Mouse (Mus musculus) stomach, embryonic 14.5 days (tissue): ENCODE measurements around the gene Polr2g. TPM values are rescaled to one million over a fixed set of nuclear protein-coding genes. Genes with fewer than 3 reads are reported as not detected.

Experiments used
- ATAC-seq: fragments of 200-750 bp; cut with Nextera tagmentation; 2 replicates; pipeline ENCODE4 v1.8.0; 2017; ENCODE audit warnings: low read depth, moderate TSS enrichment; ENCODE audit not compliant: insufficient number of reproducible peaks, insufficient read depth, low FRiP score
- H3K27ac ChIP-seq: fragments of 300-500 bp; sonication (generic); 2 replicates; pipeline ENCODE4 v1.5.1; 2014; ENCODE audit warnings: mild to moderate bottlenecking, low read length, moderate library complexity, mixed read lengths
- H3K27me3 ChIP-seq: fragments of 300-500 bp; sonication (generic); 2 replicates; pipeline ENCODE4 v1.6.1; 2014; ENCODE audit warnings: low read length, control low read depth, mixed read lengths; ENCODE audit not compliant: control insufficient read depth, insufficient read depth
- H3K36me3 ChIP-seq: fragments of 300-500 bp; sonication (generic); 2 replicates; pipeline ENCODE4 v1.6.1; 2014; ENCODE audit warnings: mild to moderate bottlenecking, control low read depth, low read length, moderate library complexity, mixed read lengths; ENCODE audit not compliant: control insufficient read depth, insufficient read depth
- H3K4me1 ChIP-seq: fragments of 300-500 bp; sonication (generic); 2 replicates; pipeline ENCODE4 v1.6.1; 2014; ENCODE audit warnings: low read length, control low read depth, mixed read lengths; ENCODE audit not compliant: control insufficient read depth, insufficient read depth
- H3K4me2 ChIP-seq: fragments of 300-500 bp; sonication (generic); replicated peaks from 2 replicates; pipeline ENCODE4 v1.6.1; 2014; ENCODE audit warnings: low read depth, low read length, control low read depth
- H3K4me3 ChIP-seq: fragments of 300-500 bp; sonication (generic); 2 replicates; pipeline ENCODE4 v1.5.1; 2014; ENCODE audit warnings: low read depth, low read length, control low read depth
- H3K9ac ChIP-seq: fragments of 300-500 bp; sonication (generic); replicated peaks from 2 replicates; pipeline ENCODE4 v1.6.1; 2014; ENCODE audit warnings: low read depth, mild to moderate bottlenecking, control low read depth, low read length, moderate library complexity, mixed read lengths
- H3K9me3 ChIP-seq: fragments of 300-500 bp; sonication (generic); 2 replicates; pipeline ENCODE4 v1.6.1; 2016; ENCODE audit warnings: low read depth, low read length, control low read depth; ENCODE audit not compliant: control insufficient read depth
- WGBS: fragments of 180-500 bp; shearing (Covaris S2); extraction: QIAGEN DNeasy Blood & Tissue Kit; methylation state at CpG from one replicate; pipeline ENCODE4 v1.1.7; 2014; 5-methylcytosine and 5-hydroxymethylcytosine counted together
- polyA plus RNA-seq: library from polyadenylated mRNA; unstranded; fragments of >200 nt; fragmentation: Nextera tagmentation; extraction: Ambion mirVana; gene quantifications from 2 replicates; pipeline ENCODE4 v1.2.1, GENCODE M21; 2014

The Polr2g gene
- polyA plus RNA-seq, 1 experiment from 2014 or later = 151 TPM

- H3K9me3 ChIP-seq = peaks cover 10% of the 10 kb centered on the region; the same call in 1 of the 2 replicates
- no peak overlapping the region for H3K9ac ChIP-seq
- H3K4me3 ChIP-seq = no peak overlapping the region
- H3K27me3 ChIP-seq = no peaks in the 10 kb centered on the region
- peaks cover 1% of the 10 kb centered on the region for H3K4me1 ChIP-seq
- 93% methylated on average over 4 of the region's 4 CpGs for WGBS
- peaks cover 63% of the 10 kb centered on the region for H3K36me3 ChIP-seq
- H3K27ac ChIP-seq = no peak overlapping the region
- ATAC-seq = no peak
- no peak overlapping the region for H3K4me2 ChIP-seq
Observed at GRCm38 (mm10) chr19:8763276-8763675, 35.1 kb downstream of the Polr2g start.

- no peak overlapping the region for H3K4me2 ChIP-seq
- no peak for ATAC-seq
- H3K36me3 ChIP-seq = peaks cover 38% of the 10 kb centered on the region
- H3K4me3 ChIP-seq = no peak overlapping the region
- H3K9ac ChIP-seq = no peak overlapping the region
- H3K4me1 ChIP-seq = peaks cover 6% of the 10 kb centered on the region
- no peak overlapping the region for H3K27ac ChIP-seq
- WGBS = 90% methylated on average over 2 of the region's 2 CpGs
- peaks cover 10% of the 10 kb centered on the region; the same call in 1 of the 2 replicates for H3K9me3 ChIP-seq
- H3K27me3 ChIP-seq = no peaks in the 10 kb centered on the region
Observed at GRCm38 (mm10) chr19:8760757-8761156, 37.6 kb downstream of the Polr2g start.

- Histone ChIP-seq H3K9me3 (no peaks in the 10 kb centered on the region), H3K9ac (no peak overlapping the region), H3K4me3 (no peak overlapping the region), H3K27me3 (no peaks in the 10 kb centered on the region), H3K27ac (no peak overlapping the region), H3K36me3 (peaks cover 33% of the 10 kb centered on the region), H3K4me1 (peaks cover 6% of the 10 kb centered on the region), H3K4me2 (no peak overlapping the region)
- no peak for ATAC-seq
- WGBS = 86% methylated on average over 2 of the region's 2 CpGs
Observed at GRCm38 (mm10) chr19:8758899-8759298, 39.5 kb downstream of the Polr2g start.

- Histone ChIP-seq H3K4me3 (peak overlapping the region; percentile 68), H3K36me3 (peaks cover 30% of the 10 kb centered on the region), H3K4me2 (peak overlapping the region; percentile 73), H3K4me1 (peaks cover 6% of the 10 kb centered on the region), H3K9ac (peak overlapping the region; percentile 89), H3K9me3 (no peaks in the 10 kb centered on the region), H3K27me3 (no peaks in the 10 kb centered on the region), H3K27ac (peak overlapping the region; percentile 80)
- 4% methylated on average over 14 of the region's 14 CpGs for WGBS
- ATAC-seq = no peak
Observed at GRCm38 (mm10) chr19:8757471-8757998, 40.8 kb downstream of the Polr2g start.

GRCm38 (mm10) chr19:8756635-8757387, 41.6 kb downstream of the Polr2g start, which contains the start of gene Nxf1:
Gene Nxf1 (plus strand): TSS chr19:8757073.
- H3K4me2 ChIP-seq = peak within 1 kb of the TSS; percentile 73
- H3K27me3 ChIP-seq = no peaks in the 10 kb centered on the region
- peaks cover 6% of the 10 kb centered on the region for H3K4me1 ChIP-seq
- peak within 1 kb of the TSS; percentile 80 for H3K27ac ChIP-seq
- peak; percentile 93 for ATAC-seq
- H3K4me3 ChIP-seq = peak within 1 kb of the TSS; percentile 68
- under 1% methylated on average over 75 of the region's 75 CpGs for WGBS
- no peaks in the 10 kb centered on the region for H3K9me3 ChIP-seq
- H3K36me3 ChIP-seq = peaks cover 31% of the 10 kb centered on the region
- peak within 1 kb of the TSS; percentile 89 for H3K9ac ChIP-seq

- WGBS = 72% methylated on average over 3 of the region's 3 CpGs
- H3K4me1 ChIP-seq = peaks cover 6% of the 10 kb centered on the region
- no peak overlapping the region for H3K9ac ChIP-seq
- H3K27me3 ChIP-seq = no peaks in the 10 kb centered on the region
- no peak overlapping the region for H3K27ac ChIP-seq
- H3K4me2 ChIP-seq = peak overlapping the region; percentile 39
- H3K9me3 ChIP-seq = no peaks in the 10 kb centered on the region
- ATAC-seq = no peak
- H3K4me3 ChIP-seq = no peak overlapping the region
- H3K36me3 ChIP-seq = peaks cover 41% of the 10 kb centered on the region
Observed at GRCm38 (mm10) chr19:8755652-8756051, 42.7 kb downstream of the Polr2g start.

- H3K9me3 ChIP-seq = no peaks in the 10 kb centered on the region
- H3K27me3 ChIP-seq = no peaks in the 10 kb centered on the region
- no peak overlapping the region for H3K27ac ChIP-seq
- H3K4me3 ChIP-seq = no peak overlapping the region
- ATAC-seq = no peak
- 83% methylated on average over 2 of the region's 2 CpGs for WGBS
- no peak overlapping the region for H3K9ac ChIP-seq
- H3K4me2 ChIP-seq = no peak overlapping the region
- H3K36me3 ChIP-seq = peaks cover 80% of the 10 kb centered on the region
- H3K4me1 ChIP-seq = peaks cover 7% of the 10 kb centered on the region; the same call in 1 of the 2 replicates
Observed at GRCm38 (mm10) chr19:8747368-8747767, 51.0 kb downstream of the Polr2g start.

- ATAC-seq = no peak
- Histone ChIP-seq H3K27me3 (no peaks in the 10 kb centered on the region), H3K4me1 (peaks cover 13% of the 10 kb centered on the region), H3K4me2 (no peak overlapping the region), H3K9me3 (no peaks in the 10 kb centered on the region), H3K4me3 (no peak overlapping the region), H3K9ac (no peak overlapping the region), H3K27ac (no peak overlapping the region), H3K36me3 (peaks cover 66% of the 10 kb centered on the region)
- 91% methylated on average over 1 of the region's 1 CpGs for WGBS
Observed at GRCm38 (mm10) chr19:8745382-8745781, 53.0 kb downstream of the Polr2g start.
